Mouse (Mus musculus): ENCODE measurements around the gene Mnd1.

- TF ChIP-seq POLR2AphosphoS2 (IDR thresholded peaks at IDR 0.05; ENCODE audit: insufficient read length, low read depth) (no peak), E2F4 (IDR thresholded peaks at IDR 0.05; ENCODE audit: insufficient read depth) (no peak), POLR2A (IDR thresholded peaks at IDR 0.05; ENCODE audit: insufficient read length, low read depth) (no peak), MYOD1 (IDR thresholded peaks at IDR 0.05; ENCODE audit: control insufficient read depth in 1 of 3, insufficient read length in 2 of 3, low read depth in 2 of 3) (no peak), MAX (IDR thresholded peaks at IDR 0.05; ENCODE audit: low read depth) (no peak), TCF12 (IDR thresholded peaks at IDR 0.05; ENCODE audit: insufficient read depth, poor library complexity, severe bottlenecking) (no peak), CEBPB (IDR thresholded peaks at IDR 0.05; ENCODE audit: insufficient read depth, poor library complexity, severe bottlenecking) (no peak), MYOG (IDR thresholded peaks at IDR 0.05; ENCODE audit: control insufficient read depth in 1 of 3, insufficient read depth in 1 of 3, insufficient read length in 2 of 3, low read depth in 2 of 3) (no peak), USF1 (IDR thresholded peaks at IDR 0.05; ENCODE audit: low read depth) (no peak), REST (IDR thresholded peaks at IDR 0.05; ENCODE audit: insufficient read depth, insufficient read length) (no peak)
Measured at GRCm38 (mm10) chr3:84189629-84190173, 34.1 kb upstream of the Mnd1 start.
